Mouse (Mus musculus) telencephalon, adult 2 months (tissue): Measurements from ENCODE around the gene Eras.
"Not testable (repeated sequence)": the region's sequence is repeated elsewhere in the genome, so short reads cannot be mapped to it uniquely, and the experiment has no call there.

Source experiments
- DNase-seq: peaks from one replicate; pipeline ENCODE4 v3.0.0-alpha.2; 2011; ENCODE audit warnings: low read depth, low spot score

The Eras gene

DNA sequence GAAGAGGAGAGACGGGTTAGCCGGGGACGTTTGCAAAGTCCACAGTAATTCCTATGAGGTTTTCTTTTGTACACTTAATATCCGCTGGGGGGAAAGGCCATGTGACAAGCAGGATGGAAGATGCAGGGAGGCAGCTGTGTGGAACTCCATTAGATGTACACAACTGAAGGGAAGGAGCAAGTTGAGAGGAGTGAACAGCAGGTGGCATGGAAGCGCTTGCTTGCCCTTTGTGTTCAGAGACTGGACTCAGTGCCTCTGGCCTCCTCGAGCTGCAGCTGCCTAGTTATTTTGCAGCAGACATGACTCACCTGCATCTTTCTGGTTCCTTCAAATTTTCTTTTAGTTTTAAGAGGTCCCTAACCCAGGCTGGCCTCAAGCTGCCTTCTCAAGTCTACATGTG, 17.9 kb downstream of the Eras start:
- no peak for DNase-seq

DNA sequence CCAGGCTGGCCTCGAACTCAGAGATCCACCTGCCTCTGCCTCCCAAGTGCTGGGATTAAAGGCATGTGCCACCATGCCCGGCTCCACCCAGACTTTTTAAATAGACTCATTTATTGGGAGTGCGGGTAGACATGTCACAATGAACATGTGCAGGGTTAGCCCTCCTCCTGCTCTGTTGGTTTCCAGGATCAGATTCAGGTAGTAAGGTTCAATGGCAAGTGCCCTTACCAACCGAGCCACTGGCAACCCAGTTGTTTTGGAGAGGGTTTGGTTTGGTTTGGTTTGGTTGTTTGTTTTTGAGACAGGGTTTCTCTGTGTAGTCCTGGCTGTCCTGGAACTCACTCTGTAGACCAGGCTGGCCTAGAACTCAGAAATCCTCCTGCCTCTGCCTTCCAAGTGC, 19.2 kb downstream of the Eras start, which contains the start of gene Gm10490:
TSS of gene Gm10490 (plus strand) at position 301 of the 400 bp plus-strand sequence.
- not testable (repeated sequence) for DNase-seq

DNA sequence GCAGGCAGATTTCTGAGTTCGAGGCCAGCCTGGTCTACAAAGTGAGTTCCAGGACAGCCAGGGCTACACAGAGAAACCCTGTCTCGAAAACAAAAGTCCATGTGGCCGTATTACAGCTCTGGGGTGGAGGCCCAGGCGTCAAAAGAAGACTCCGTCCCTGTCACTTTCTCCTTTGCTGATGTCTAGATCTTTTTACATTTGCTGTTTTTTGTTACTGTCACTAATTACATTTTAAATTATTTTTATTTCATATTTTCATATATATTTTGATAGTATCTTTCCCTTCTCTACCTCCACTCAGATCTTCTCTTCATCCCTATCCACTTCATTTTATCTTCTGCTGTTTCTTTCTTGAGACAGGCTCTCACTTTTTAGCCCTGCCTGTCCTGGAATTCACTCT, 20.7 kb downstream of the Eras start, which contains the start of gene Gm10491:
TSS of gene Gm10491 (minus strand) at position 101 of the 400 bp plus-strand sequence.
- DNase-seq = no peak

- no peak for DNase-seq
Observed at GRCm38 (mm10) chrX:7904441-7904840, 24.0 kb downstream of the Eras start.

- DNase-seq = peak; percentile 94
Observed at GRCm38 (mm10) chrX:7898880-7899874, 29.2 kb downstream of the Eras start, which contains the start of the genes Pqbp1 and Timm17b. Gene Pqbp1, minus strand, starts transcription at chrX:7899269. Gene Timm17b, plus strand, starts transcription at chrX:7899357.

DNA sequence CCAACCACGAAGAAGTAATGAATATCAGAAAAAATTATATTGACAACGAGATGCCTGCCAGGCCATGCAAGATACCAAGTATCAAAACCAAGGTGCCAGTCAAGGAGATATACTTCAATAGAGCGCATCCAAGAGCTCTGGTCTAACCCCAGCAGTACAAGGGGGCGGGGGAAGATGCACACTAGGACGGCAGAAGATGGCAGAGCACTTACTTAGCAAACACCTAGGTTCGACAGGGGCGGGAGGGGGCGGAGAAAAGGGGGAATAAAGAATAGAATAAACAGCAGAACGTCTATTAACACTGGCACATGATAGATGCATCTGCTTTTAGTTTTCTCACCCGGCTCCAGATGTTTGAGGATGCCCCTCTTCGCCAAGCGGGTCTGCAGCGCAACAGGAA, 30.2 kb downstream of the Eras start:
- DNase-seq = no peak

GRCm38 (mm10) chrX:7883841-7884567, 44.4 kb downstream of the Eras start, which contains the start of gene Slc35a2:
Gene Slc35a2, plus strand, starts transcription at chrX:7884028.
- DNase-seq = peak; percentile 85

DNA sequence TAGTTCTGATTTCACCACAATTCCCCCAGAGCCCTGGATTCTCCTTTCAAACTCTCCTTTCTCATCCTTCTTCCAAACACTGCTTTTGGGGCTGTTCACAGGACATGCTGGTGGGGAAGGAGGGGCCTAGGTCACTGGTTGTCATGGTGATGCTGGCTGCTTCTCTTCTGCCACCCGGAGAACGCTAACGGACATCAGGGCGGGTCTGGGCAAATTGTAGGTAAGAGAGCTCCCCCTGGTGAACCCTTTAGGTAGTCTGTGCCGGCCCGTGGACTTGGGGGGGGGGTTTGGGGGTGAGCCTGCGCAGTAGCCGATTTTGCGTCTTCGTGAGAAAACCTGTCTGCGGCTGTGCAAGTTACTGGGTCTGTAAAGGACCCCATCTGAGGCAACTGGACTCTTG, 48.6 kb downstream of the Eras start:
- DNase-seq = peak; percentile 72

GRCm38 (mm10) chrX:7878495-7878894, 49.9 kb downstream of the Eras start:
- DNase-seq = no peak

- DNase-seq = peak; percentile 82
Observed at GRCm38 (mm10) chrX:7878007-7878419, 50.4 kb downstream of the Eras start, which contains the start of gene Pim2. Gene Pim2, plus strand, starts transcription at chrX:7878262.
